Mouse (Mus musculus): Measurements from ENCODE around the gene Npnt. TPM values are rescaled to one million over a fixed set of nuclear protein-coding genes. Genes with fewer than 3 reads are reported as not detected.

Npnt gene
- polyA plus RNA-seq, 1 experiment from 2014 or later, result 25.6 TPM

DNA sequence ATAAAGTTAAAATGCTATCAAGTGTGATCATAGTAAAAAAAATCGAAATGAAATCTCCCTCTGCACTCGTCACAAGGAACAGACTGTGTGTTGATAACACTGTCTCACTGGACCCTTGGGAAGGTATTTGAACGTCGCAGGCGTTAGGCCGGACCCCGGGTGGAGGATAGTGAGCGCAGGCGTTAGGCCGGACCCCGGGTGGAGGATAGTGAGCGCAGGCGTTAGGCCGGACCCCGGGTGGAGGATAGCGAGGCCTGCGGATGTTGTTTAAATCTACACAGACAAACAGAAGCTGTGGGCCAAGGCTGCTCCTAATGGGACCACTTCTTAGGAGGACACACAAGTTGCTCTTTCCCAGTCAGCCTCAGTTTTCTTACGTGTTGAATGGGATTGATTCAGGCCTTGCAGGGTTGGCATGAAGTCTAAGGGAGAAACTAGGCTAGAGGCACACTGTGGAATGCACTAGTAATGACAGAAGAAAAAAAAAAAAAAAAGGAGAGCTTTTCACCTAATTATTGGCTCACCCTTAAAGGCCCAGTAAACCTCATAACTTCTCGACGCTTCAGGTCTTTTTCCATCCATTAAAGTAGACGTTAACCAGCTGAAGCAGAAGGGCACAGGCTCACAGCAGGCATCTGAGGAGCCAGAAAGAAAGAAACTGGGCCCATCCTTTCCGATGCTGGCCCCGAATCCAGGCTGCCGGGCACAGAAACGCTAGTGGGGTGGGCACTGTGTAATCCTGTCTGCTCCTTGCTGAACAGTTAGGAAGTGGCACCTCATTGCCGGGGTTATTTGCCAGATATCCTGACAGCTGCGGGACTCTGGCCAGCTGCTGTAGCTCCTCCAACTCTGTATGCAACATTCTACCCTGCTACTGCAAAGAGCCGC lies 98.0 kb downstream of the Npnt start:
- H3K4me2 ChIP-seq, result peak overlapping the region; percentile 30
- ATAC-seq (ENCODE audit: extremely low read depth, insufficient number of reproducible peaks, low FRiP score, low TSS enrichment), result no peak
- 60% methylated on average over 28 of the region's 28 CpGs for WGBS
- H3K27me3 ChIP-seq (replicated peaks), result no peaks in the 10 kb centered on the region
- no peak overlapping the region for H3K9ac ChIP-seq
- H3K27ac ChIP-seq (replicated peaks), result no peak overlapping the region
- H3K4me3 ChIP-seq, result no peak overlapping the region
- no peaks in the 10 kb centered on the region for H3K9me3 ChIP-seq
- no peaks in the 10 kb centered on the region for H3K36me3 ChIP-seq
- peaks cover 13% of the 10 kb centered on the region for H3K4me1 ChIP-seq

DNA sequence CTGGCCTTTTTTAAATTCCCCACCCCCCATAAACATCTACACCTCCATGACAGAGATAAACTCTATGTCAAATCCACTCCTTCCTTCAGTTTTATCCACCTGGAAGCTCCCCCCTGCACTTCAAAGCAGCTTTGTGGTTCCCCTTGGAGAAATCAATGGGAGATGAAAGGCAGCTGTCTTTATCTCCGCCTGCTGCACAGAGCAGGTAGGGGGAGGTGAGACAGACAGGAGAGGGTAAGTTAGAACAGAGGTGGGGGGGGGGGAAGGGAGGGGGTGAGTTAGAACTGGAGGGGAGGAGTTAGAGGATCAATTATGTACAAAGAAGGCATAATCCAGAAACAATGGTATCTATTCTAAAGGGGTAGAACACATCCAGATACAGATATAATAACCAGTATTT lies 98.7 kb downstream of the Npnt start:
- Histone ChIP-seq H3K4me2 (no peak overlapping the region), H3K27ac (replicated peaks) (no peak overlapping the region), H3K9me3 (no peaks in the 10 kb centered on the region), H3K4me3 (no peak overlapping the region), H3K4me1 (peaks cover 9% of the 10 kb centered on the region), H3K9ac (no peak overlapping the region), H3K27me3 (replicated peaks) (no peaks in the 10 kb centered on the region), H3K36me3 (no peaks in the 10 kb centered on the region)
- ATAC-seq (ENCODE audit: extremely low read depth, insufficient number of reproducible peaks, low FRiP score, low TSS enrichment), result no peak
- WGBS, result 50% methylated on average over 1 of the region's 1 CpGs

DNA sequence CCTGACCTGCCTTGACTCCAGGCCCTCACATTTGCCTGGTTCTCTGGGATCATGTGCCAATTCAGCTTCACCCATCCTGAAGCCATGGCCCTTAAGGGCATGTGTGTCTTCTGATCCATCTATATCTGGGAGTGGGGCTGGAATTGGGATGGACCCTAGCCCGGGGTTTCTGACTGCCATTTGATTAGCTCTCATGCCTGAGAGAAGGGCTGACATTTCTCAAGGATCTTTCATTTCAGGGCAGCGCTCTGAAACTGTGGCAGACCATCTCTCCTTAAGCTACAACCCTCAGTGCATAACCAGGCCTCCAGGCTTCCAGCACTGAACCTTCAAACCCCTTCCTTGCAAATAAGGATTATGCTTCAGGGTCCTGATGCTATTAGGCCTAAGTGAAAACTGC lies 99.7 kb downstream of the Npnt start:
- Histone ChIP-seq H3K9me3 (no peaks in the 10 kb centered on the region), H3K9ac (no peak overlapping the region), H3K27ac (replicated peaks) (no peak overlapping the region), H3K36me3 (no peaks in the 10 kb centered on the region), H3K4me2 (no peak overlapping the region), H3K4me1 (peaks cover 8% of the 10 kb centered on the region), H3K27me3 (replicated peaks) (no peaks in the 10 kb centered on the region), H3K4me3 (no peak overlapping the region)
- no peak for ATAC-seq (ENCODE audit: extremely low read depth, insufficient number of reproducible peaks, low FRiP score, low TSS enrichment)
- WGBS, result 81% methylated on average over 2 of the region's 2 CpGs

DNA sequence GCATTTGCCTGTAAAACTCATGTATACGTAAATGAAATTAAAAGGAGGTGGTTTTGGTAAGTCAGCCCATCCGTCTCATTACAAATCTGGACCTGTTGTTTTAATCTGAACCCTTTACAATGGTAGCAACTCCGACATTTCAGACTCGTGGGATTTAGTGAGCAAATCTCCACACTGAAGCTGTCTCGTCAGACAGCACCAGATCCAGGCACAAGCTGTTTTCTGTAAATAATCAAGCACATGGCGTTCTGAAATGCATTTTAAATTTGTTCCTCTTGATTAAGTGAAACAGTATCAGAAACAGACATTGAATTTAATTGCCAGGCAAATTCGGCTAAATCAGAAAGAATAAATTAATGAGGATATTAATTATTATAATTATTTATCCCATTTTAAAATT lies 100.4 kb downstream of the Npnt start:
- H3K36me3 ChIP-seq, result no peaks in the 10 kb centered on the region
- H3K9me3 ChIP-seq, result no peaks in the 10 kb centered on the region
- H3K27ac ChIP-seq (replicated peaks), result no peak overlapping the region
- no peak overlapping the region for H3K9ac ChIP-seq
- WGBS, result 75% methylated on average over 7 of the region's 7 CpGs
- ATAC-seq (ENCODE audit: extremely low read depth, insufficient number of reproducible peaks, low FRiP score, low TSS enrichment), result no peak
- no peaks in the 10 kb centered on the region for H3K27me3 ChIP-seq (replicated peaks)
- H3K4me1 ChIP-seq, result peaks cover 8% of the 10 kb centered on the region
- H3K4me3 ChIP-seq, result no peak overlapping the region
- no peak overlapping the region for H3K4me2 ChIP-seq

DNA sequence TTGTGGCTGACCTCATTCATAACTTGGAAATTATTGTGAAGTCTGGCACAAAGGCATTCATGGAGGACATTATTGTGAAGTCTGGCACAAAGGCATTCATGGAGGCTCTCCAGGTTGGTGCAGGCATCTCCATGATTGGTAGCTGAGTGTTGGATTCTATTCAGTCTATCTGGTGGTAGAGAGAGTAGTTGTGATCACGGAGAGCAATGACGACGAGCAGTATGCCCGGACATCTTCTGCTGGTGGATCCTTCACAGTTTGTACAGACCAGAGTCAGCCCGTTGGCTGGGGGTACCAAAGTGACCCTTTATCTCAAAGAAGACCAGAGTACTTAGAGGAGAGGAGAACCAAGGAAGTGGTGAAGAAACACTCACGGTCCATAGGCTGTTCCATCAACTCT lies 107.4 kb downstream of the Npnt start:
- Histone ChIP-seq H3K9ac (no peak overlapping the region), H3K27me3 (replicated peaks) (no peaks in the 10 kb centered on the region), H3K36me3 (peaks cover 43% of the 10 kb centered on the region), H3K4me2 (no peak overlapping the region), H3K4me3 (no peak overlapping the region), H3K9me3 (no peaks in the 10 kb centered on the region), H3K4me1 (no peaks in the 10 kb centered on the region), H3K27ac (replicated peaks) (no peak overlapping the region)
- ATAC-seq (ENCODE audit: extremely low read depth, insufficient number of reproducible peaks, low FRiP score, low TSS enrichment), result no peak
- 82% methylated on average over 6 of the region's 6 CpGs for WGBS

DNA sequence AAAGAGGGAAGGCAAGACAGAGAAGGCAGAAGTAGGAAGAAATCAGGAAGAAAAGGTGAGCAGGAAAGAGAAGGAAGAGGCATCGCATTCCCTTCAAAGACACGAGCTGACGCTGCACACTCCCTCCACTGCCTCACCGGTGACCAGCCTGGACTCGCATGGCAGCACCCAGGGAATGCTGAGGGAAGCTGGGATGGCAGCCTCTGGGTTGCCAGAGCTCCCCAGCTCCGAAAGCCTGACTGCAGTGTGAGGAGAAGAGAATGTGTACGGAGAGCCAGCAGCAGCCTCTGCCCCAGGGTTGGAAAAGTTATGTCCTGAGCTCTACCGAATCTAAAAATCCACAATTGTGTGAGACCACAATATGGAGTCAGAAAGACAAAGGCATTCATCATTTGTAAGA lies 110.6 kb downstream of the Npnt start:
- no peak overlapping the region for H3K4me3 ChIP-seq
- ATAC-seq (ENCODE audit: extremely low read depth, insufficient number of reproducible peaks, low FRiP score, low TSS enrichment), result no peak
- no peak overlapping the region for H3K4me2 ChIP-seq
- H3K9me3 ChIP-seq, result no peaks in the 10 kb centered on the region
- H3K27ac ChIP-seq (replicated peaks), result no peak overlapping the region
- H3K4me1 ChIP-seq, result peaks cover 9% of the 10 kb centered on the region
- WGBS, result 89% methylated on average over 8 of the region's 8 CpGs
- H3K27me3 ChIP-seq (replicated peaks), result no peaks in the 10 kb centered on the region
- no peak overlapping the region for H3K9ac ChIP-seq
- peaks cover 49% of the 10 kb centered on the region for H3K36me3 ChIP-seq

DNA sequence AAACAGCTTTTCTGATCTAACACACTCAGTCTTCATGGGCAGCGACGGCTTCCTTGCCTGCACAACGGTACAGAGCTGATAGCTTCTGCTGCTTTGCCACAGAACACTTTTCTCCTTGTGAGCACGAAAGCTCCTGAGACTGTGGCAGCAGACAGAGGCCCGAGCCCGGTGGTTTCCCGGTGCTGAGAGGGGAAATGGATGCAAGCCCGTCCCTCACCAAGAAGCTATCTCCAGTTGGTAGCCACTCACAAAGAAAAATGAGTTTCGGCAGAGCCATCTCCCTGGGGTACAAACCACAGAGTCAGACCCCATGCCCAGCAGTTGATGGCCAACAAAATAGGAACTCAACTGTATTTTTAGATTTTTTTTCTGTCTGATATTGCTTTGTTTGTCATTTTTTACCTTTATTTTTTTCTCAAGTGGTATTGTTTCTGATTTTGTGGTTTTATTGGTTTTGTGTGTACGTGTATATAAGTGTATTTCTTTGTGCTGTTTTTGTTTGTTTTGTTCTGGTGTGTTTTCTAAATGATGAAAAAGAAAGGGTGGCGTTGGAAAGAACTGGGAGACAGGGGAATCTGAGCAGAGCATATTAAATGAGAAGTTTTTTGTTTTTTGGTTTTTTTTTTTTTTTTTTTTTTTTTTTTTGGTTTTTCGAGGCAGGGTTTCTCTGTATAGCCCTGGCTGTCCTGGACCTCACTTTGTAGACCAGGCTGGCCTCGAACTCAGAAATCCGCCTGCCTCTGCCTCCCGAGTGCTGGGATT lies 111.3 kb downstream of the Npnt start:
- H3K9me3 ChIP-seq, result no peaks in the 10 kb centered on the region

DNA sequence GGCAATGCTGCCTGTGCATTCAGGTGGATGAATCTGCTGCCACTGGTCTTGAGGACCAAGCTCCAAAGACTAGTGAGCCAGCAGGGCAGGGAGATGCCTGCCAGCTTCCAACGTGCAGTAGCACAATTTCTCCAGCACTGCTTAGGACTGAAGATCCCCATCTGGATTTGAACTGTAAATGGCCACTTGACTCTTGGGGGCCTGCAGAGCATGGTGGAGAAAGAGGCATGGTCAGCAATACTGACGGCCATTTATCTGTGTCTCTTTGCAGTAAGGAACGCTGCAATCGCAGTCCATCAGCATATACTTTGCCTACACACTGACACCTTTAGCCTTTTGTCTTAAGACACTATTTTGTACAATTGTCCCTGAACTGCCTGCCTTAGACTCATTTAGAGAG lies 113.0 kb downstream of the Npnt start:
- H3K9ac ChIP-seq, result no peak overlapping the region
- 74% methylated on average over 4 of the region's 4 CpGs for WGBS
- ATAC-seq (ENCODE audit: extremely low read depth, insufficient number of reproducible peaks, low FRiP score, low TSS enrichment), result no peak
- no peaks in the 10 kb centered on the region for H3K27me3 ChIP-seq (replicated peaks)
- H3K4me3 ChIP-seq, result no peak overlapping the region
- H3K9me3 ChIP-seq, result no peaks in the 10 kb centered on the region
- peaks cover 10% of the 10 kb centered on the region for H3K4me1 ChIP-seq
- no peak overlapping the region for H3K27ac ChIP-seq (replicated peaks)
- H3K36me3 ChIP-seq, result peaks cover 41% of the 10 kb centered on the region
- H3K4me2 ChIP-seq, result no peak overlapping the region

More for the DNA sequence above, 111.3 kb downstream of the Npnt start:
- WGBS, result 86% methylated on average over 14 of the region's 15 CpGs
- ATAC-seq (ENCODE audit: extremely low read depth, insufficient number of reproducible peaks, low FRiP score, low TSS enrichment), result no peak
- no peak overlapping the region for H3K4me3 ChIP-seq
- no peak overlapping the region for H3K4me2 ChIP-seq
- H3K4me1 ChIP-seq, result peaks cover 10% of the 10 kb centered on the region
- H3K9ac ChIP-seq, result no peak overlapping the region
- H3K27me3 ChIP-seq (replicated peaks), result no peaks in the 10 kb centered on the region
- no peak overlapping the region for H3K27ac ChIP-seq (replicated peaks)
- H3K36me3 ChIP-seq, result peaks cover 49% of the 10 kb centered on the region

DNA sequence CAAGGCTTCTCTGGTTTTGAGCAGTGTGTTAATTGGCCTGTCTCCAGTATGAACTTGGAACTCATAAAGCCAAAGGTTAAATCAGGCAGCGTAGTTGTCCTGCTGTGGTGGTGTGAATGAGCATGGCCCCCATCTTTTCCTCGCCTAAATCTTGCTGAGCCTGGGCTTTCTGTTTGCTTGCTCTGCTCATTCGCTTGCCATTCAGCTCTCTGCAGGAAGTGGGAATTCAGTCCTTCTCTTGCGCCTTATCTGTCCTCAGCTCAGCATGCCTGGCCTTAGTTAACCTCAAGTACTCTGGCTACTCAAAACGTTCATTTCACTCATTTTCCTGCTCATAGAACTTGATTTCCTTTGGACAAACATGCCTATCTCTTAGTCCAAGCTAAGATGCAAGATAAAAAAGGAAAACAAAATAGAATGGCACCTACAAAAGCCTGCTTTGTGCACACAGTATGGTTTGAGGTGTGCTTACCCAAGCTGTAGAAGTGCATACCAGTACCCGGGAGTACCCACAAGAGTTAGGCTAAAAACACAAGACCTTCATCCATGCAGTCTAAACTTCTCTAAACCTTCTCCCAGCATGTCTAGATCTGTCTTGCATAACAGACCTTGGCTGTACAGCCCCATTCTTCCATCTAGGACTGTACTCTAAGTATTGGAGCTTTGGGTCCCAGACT lies 114.8 kb downstream of the Npnt start:
- Histone ChIP-seq H3K4me1 (peaks cover 27% of the 10 kb centered on the region), H3K9ac (no peak overlapping the region), H3K9me3 (no peaks in the 10 kb centered on the region), H3K27me3 (replicated peaks) (no peaks in the 10 kb centered on the region), H3K27ac (replicated peaks) (no peak overlapping the region), H3K36me3 (peaks cover 28% of the 10 kb centered on the region), H3K4me2 (no peak overlapping the region), H3K4me3 (no peak overlapping the region)
- ATAC-seq (ENCODE audit: extremely low read depth, insufficient number of reproducible peaks, low FRiP score, low TSS enrichment), result no peak
- 48% methylated on average over 6 of the region's 6 CpGs for WGBS

Measured in heart, embryonic 13.5 days (tissue).